Comparison of ENCODE assay signal across 8 mouse cellular contexts in the genomic region with DNA sequence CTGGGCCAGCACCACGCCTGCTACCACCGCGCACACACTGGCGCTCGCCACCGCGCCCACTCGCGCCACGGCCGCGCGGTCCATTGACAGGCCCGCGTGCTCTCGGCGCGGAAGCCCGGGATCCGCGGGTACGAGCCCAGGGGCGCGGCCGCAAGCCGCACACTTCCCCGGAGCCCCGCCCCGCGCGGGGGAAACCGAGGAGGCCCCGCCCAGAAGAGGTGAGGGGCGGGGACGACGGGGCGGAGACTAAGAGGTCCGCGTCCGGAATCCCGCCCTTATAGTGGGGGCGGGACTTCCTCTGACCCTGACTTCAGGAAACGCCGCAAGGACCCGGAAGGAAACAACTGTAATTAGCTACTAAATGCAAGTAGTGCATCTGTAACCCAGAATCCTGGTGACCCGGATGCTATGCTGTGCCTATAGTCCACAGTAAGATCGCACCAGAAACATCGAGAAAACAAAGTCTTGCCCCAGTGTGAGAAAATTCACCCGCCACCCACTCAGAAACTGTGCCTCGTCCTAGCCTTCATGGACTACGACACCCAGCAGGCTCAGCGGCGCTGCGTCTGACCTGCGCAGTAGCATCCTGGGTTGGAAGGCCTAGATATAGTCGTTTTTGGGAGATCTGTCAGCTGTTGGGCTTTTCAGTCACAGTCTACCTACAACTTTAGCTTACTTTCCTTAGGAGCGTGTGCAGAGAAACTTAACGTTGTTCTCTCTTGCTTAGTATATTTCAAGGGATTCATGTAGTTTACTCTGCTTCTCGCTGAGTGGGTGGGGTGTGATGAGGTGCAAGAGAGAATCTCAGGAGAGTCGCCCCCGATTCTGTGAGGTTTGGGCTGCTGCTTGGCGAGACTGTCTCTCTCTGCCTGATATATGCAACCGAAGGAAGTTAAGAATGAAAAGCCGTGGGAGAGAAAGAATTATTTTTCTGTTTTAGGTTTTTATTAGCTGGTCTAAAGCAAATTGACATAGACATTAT. TPM values are rescaled to one million over a fixed set of nuclear protein-coding genes. Genes with fewer than 3 reads are reported as not detected.
DNase-seq lines count a peak whose midpoint lies in the region; ATAC-seq and TF ChIP-seq lines count a peak whose summit lies in the region.

Gene Nt5c3 (minus strand): TSS at position 207 of the 982 bp plus-strand sequence.
Gene Vmn1r4 (plus strand): TSS at position 290 of the 982 bp plus-strand sequence.

- H3K9ac ChIP-seq in ES-Bruce4 (ENCODE audit: low read depth, poor library complexity, severe bottlenecking), result peak within 1 kb of the TSS; percentile 46
- H3K9ac ChIP-seq in forebrain, embryonic 13.5 days, result peak within 1 kb of the TSS; percentile 77
- peak within 1 kb of the TSS; percentile 83 for H3K9ac ChIP-seq in liver, postnatal 0 days (replicated peaks)
- H3K9ac ChIP-seq in neural tube, embryonic 14.5 days (replicated peaks; ENCODE audit: low read depth, low read length), result peak within 1 kb of the TSS; percentile 72

- DNase-seq in heart, postnatal 10 days, result peak; percentile 95
- peak; percentile 91 for DNase-seq in large intestine, adult 2 months (ENCODE audit: low read depth, low spot score)
- DNase-seq in liver, postnatal 0 days, result peak; percentile 97
- peak; percentile 97 for DNase-seq in testis, postnatal 10 days (ENCODE audit: low spot score)

- TF ChIP-seq CTCF in ES-Bruce4 (IDR thresholded peaks at IDR 0.05; ENCODE audit: low read depth, low read length), result no peak
- TF ChIP-seq CTCF in liver, postnatal 0 days (IDR thresholded peaks at IDR 0.05; ENCODE audit: low read depth), result no peak

- peak within 1 kb of the TSS; percentile 66 for H3K27ac ChIP-seq in ES-Bruce4 (ENCODE audit: insufficient read depth, low read length)
- H3K27ac ChIP-seq in forebrain, embryonic 13.5 days, result peak within 1 kb of the TSS; percentile 71
- peak within 1 kb of the TSS; percentile 93 for H3K27ac ChIP-seq in liver, postnatal 0 days (ENCODE audit: low read depth)
- H3K27ac ChIP-seq in neural tube, embryonic 14.5 days (ENCODE audit: low read depth, low read length), result peak within 1 kb of the TSS; percentile 80

- H3K27me3 ChIP-seq in ES-Bruce4 (ENCODE audit: control insufficient read depth, insufficient read depth, low read length, poor library complexity, severe bottlenecking), result no peaks in the 10 kb centered on the region
- no peaks in the 10 kb centered on the region for H3K27me3 ChIP-seq in forebrain, embryonic 13.5 days
- no peaks in the 10 kb centered on the region for H3K27me3 ChIP-seq in liver, postnatal 0 days (ENCODE audit: insufficient read depth, low read length)
- no peaks in the 10 kb centered on the region for H3K27me3 ChIP-seq in neural tube, embryonic 14.5 days (ENCODE audit: control insufficient read depth, insufficient read depth, low read length)

- no peaks in the 10 kb centered on the region for H3K36me3 ChIP-seq in ES-Bruce4 (ENCODE audit: control insufficient read depth, insufficient read depth, low read length, poor library complexity, severe bottlenecking)
- H3K36me3 ChIP-seq in forebrain, embryonic 13.5 days (ENCODE audit: poor library complexity, severe bottlenecking), result no peaks in the 10 kb centered on the region
- H3K36me3 ChIP-seq in liver, postnatal 0 days (replicated peaks; ENCODE audit: insufficient read depth, low read length), result no peaks in the 10 kb centered on the region
- H3K36me3 ChIP-seq in neural tube, embryonic 14.5 days (ENCODE audit: control insufficient read depth, insufficient read depth, low read length), result no peaks in the 10 kb centered on the region

- H3K4me2 ChIP-seq in forebrain, embryonic 13.5 days, result peak within 1 kb of the TSS; percentile 62
- peak within 1 kb of the TSS; percentile 71 for H3K4me2 ChIP-seq in liver, postnatal 0 days (ENCODE audit: low read depth, low read length)
- H3K4me2 ChIP-seq in neural tube, embryonic 14.5 days (ENCODE audit: low read depth, low read length), result peak within 1 kb of the TSS; percentile 61

- WGBS in forebrain, embryonic 13.5 days, result 3% methylated on average over 64 of the region's 64 CpGs
- 2% methylated on average over 63 of the region's 64 CpGs for WGBS in large intestine, adult 2 months
- 4% methylated on average over 56 of the region's 64 CpGs for WGBS in liver, postnatal 0 days (ENCODE audit: insufficient replicate concordance)
- 3% methylated on average over 63 of the region's 64 CpGs for WGBS in neural tube, embryonic 14.5 days

- TF ChIP-seq POLR2A in ES-Bruce4 (IDR thresholded peaks at IDR 0.05; ENCODE audit: insufficient read depth, low read length), result no peak

- H3K4me3 ChIP-seq in ES-Bruce4 (ENCODE audit: low read depth, low read length), result peak within 1 kb of the TSS; percentile 85
- peak within 1 kb of the TSS; percentile 67 for H3K4me3 ChIP-seq in forebrain, embryonic 13.5 days
- peak within 1 kb of the TSS; percentile 88 for H3K4me3 ChIP-seq in liver, postnatal 0 days (ENCODE audit: low read depth, low read length)
- peak within 1 kb of the TSS; percentile 69 for H3K4me3 ChIP-seq in neural tube, embryonic 14.5 days (ENCODE audit: low read depth, low read length)

- ATAC-seq in cerebellum, adult (ENCODE audit: insufficient number of reproducible peaks, low FRiP score, low TSS enrichment), result peak; percentile 95
- ATAC-seq in forebrain, embryonic 13.5 days, result peak; percentile 97
- peak; percentile 93 for ATAC-seq in liver, postnatal 0 days
- peak; percentile 98 for ATAC-seq in neural tube, embryonic 14.5 days (ENCODE audit: low read depth)

- intact Hi-C loops in heart, postnatal 10 days (cut with DNase I), result loop anchor here (2.0 to 10.0 kb wide), 4 partner anchors 127 to 651 kb away; partner anchors contain the start of genes Avl9, Kbtbd2 and Ppm1k

- TF ChIP-seq EP300 in ES-Bruce4 (IDR thresholded peaks at IDR 0.05; ENCODE audit: insufficient read depth, low read depth, low read length), result no peak
- TF ChIP-seq EP300 in liver, postnatal 0 days (IDR thresholded peaks at IDR 0.05; ENCODE audit: low read depth), result peak; percentile 78

- H3K4me1 ChIP-seq in ES-Bruce4 (ENCODE audit: control insufficient read depth, insufficient read depth, low read length), result no peaks in the 10 kb centered on the region
- peaks cover 7% of the 10 kb centered on the region; the same call in 1 of the 2 replicates for H3K4me1 ChIP-seq in forebrain, embryonic 13.5 days
- peaks cover 22% of the 10 kb centered on the region for H3K4me1 ChIP-seq in liver, postnatal 0 days (ENCODE audit: insufficient read depth)
- peaks cover 10% of the 10 kb centered on the region; the same call in 1 of the 2 replicates for H3K4me1 ChIP-seq in neural tube, embryonic 14.5 days (ENCODE audit: control insufficient read depth, insufficient read depth, low read length)

- H3K9me3 ChIP-seq in ES-Bruce4 (replicated peaks; ENCODE audit: control insufficient read depth, insufficient read depth, low read length, poor library complexity, severe bottlenecking), result no peaks in the 10 kb centered on the region; the same call in 1 of the 2 replicates
- H3K9me3 ChIP-seq in forebrain, embryonic 13.5 days (replicated peaks), result no peaks in the 10 kb centered on the region
- H3K9me3 ChIP-seq in liver, postnatal 0 days (ENCODE audit: low read length), result no peaks in the 10 kb centered on the region
- H3K9me3 ChIP-seq in neural tube, embryonic 14.5 days (ENCODE audit: control insufficient read depth, low read length), result no peaks in the 10 kb centered on the region

RNA-seq across cellular contexts. Expression of gene Nt5c3, which starts in this region (rescaled TPM):
- 19.6 and 21.4 TPM in 2 replicates for polyA plus RNA-seq in ES-Bruce4 (2011; ENCODE audit: insufficient read depth, insufficient read length, low read depth, missing spikeins)
- polyA plus RNA-seq in forebrain, embryonic 13.5 days (2015; fragmentation: Nextera tagmentation; extraction: Ambion mirVana), result 110 TPM in 2 replicates
- total RNA-seq in heart, postnatal 10 days (2021), result 10 to 100 TPM; 55.7 to 70.7 TPM
- polyA plus RNA-seq in large intestine, adult 2 months (2012; rRNA removed), result 10.5 and 13.4 TPM in 2 replicates
- 113 and 127 TPM in 2 replicates for polyA plus RNA-seq in liver, postnatal 0 days (2015; fragmentation: Nextera tagmentation; extraction: Ambion mirVana)
- 169 and 180 TPM in 2 replicates for polyA plus RNA-seq in neural tube, embryonic 14.5 days (2014; fragmentation: Nextera tagmentation; extraction: Ambion mirVana)

RNA-seq across cellular contexts. Expression of gene Vmn1r4, which starts in this region (rescaled TPM):
- polyA plus RNA-seq in ES-Bruce4 (2011; ENCODE audit: insufficient read depth, insufficient read length, low read depth, missing spikeins), result 0.78 and 0.97 TPM in 2 replicates
- polyA plus RNA-seq in forebrain, embryonic 13.5 days (2015; fragmentation: Nextera tagmentation; extraction: Ambion mirVana), result 0.59 and 0.65 TPM in 2 replicates
- under 1 TPM in 1 of 2 experiments, not detected in 1; 0.17 TPM for total RNA-seq in heart, postnatal 10 days (2021)
- polyA plus RNA-seq in large intestine, adult 2 months (2012; rRNA removed), result 0.07 TPM in 1 of 2 replicates, not detected in the other
- polyA plus RNA-seq in liver, postnatal 0 days (2015; fragmentation: Nextera tagmentation; extraction: Ambion mirVana), result 0.25 and 0.26 TPM in 2 replicates
- polyA plus RNA-seq in neural tube, embryonic 14.5 days (2014; fragmentation: Nextera tagmentation; extraction: Ambion mirVana), result 0.64 and 0.93 TPM in 2 replicates

Comparison
In these comparisons a context has a peak if more than half of its experiments do, and no peak if none do; other contexts are left out.
1. Peak in every context shown above with its lines: DNase-seq, ATAC-seq, H3K4me3 ChIP-seq and H3K27ac ChIP-seq.